Mouse (Mus musculus): ENCODE results near the gene Shtn1.

The Shtn1 gene

DNA sequence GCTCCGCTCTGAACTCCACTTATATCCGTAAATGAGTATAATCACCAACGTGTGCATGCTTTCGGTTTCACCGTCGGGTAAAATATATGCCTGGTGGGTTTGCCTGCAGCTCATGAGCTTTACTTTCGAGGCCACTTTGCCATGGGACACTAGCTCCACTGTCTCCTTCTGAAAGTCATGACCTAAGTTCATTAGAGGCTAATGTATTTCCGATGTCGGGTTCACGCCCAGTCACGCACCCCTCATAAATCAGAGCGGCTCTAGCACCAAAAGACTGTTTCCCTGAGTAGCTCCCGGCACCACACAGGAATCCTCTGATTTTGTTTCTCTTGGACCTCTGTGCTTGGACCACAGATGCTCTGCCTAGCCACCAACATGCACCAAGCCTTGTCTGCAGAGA, 105.1 kb downstream of the Shtn1 start:
- in situ Hi-C loops (cut with MboI, MseI): no loop called here

DNA sequence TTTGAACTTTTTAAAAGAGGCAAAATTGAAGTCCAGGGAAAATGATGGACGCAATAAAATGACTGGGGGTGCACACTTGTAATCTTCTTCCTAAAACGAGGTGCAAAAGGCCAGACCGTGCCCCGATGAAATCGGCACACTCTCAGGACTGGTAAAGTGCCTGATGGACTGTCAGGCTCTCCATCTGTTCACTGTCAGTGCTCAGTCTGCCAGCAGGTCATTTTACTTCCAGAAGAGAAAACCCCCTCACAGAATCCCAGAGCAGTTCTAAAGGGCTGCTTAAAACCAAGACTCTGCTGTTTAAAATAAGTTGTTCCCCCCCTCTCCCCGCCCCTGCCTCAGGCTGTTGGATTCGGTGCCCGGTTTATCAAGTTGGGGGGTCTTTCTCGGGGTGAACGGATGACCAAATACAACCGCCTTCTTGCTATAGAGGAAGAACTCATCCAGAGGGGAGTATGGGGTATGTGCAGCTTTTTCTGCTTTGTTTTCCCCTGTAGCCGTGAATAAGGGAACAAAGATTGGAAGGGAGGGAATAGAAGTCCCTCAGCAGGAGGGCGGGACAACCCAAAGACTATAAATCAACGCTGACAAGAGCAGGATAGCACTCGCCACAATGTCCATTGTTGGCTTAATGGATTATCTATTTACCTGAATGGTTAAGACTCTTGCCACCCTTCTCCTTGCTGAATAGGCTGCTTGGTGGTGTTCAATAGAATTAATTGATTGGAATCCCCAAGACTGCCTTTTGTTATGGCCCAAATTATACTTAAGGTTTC, 107.0 kb downstream of the Shtn1 start:
- in situ Hi-C loops (cut with MboI, MseI): no loop called here

DNA sequence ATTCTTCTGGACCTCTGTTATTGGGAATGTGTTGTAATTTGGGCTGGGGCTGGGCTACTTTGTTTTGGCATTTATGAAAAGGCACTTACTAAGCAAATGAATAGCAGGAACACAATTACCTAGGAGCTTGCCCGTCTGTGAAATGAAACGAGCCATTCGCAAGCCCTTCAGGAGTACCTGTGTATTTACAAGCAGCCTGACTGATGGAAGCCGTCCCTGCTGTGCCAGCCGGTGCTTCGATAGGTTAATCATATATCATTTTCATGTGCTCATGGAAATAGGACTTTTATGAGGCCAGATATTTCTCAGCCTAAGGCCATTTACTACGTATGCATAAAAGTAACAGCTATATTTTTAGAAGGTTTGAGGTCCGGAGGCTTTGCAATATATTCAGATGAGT, 112.9 kb downstream of the Shtn1 start:
- in situ Hi-C loops (cut with MboI, MseI): no loop called here

DNA sequence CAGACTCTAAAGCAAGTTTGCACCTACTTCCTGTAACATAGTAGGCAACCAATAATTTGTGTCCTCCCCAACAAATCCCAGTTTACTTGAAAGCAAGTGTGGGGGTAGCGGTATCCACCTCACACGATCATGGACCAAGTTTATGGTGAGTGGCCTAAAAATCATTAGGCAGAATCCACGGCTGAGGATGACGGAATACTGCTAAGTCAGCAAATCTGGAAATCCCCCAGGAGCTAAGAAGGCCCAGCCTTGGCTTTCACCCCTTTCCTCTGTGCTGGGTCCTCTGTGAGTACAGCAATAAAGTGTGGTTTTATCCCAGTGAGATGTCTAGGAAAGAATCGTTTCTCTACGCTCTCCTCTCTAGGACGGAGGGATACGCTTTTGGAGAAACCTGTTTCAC, 121.1 kb downstream of the Shtn1 start:
- in situ Hi-C loops (cut with MboI, MseI): no loop called here

DNA sequence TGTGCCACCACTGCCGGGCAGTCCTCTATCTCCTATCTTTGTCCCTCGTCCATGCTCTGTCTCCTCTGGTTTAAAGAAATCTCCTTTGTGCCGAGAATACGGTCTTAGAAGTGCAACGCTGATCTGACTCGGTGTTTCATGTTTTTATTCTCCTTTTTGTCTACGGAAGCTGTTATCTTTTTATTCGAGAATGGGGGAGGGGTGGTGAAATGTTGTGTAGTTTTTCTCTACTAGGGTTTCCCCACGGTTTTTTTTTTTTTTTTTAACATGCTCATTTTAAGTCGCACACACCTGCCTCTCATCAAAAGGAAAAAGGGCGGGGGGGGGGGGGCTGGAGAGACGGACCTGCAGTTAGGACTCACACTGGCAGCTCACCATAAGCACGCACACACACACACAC, 123.7 kb downstream of the Shtn1 start:
- in situ Hi-C loops (cut with MboI, MseI): no loop called here

DNA sequence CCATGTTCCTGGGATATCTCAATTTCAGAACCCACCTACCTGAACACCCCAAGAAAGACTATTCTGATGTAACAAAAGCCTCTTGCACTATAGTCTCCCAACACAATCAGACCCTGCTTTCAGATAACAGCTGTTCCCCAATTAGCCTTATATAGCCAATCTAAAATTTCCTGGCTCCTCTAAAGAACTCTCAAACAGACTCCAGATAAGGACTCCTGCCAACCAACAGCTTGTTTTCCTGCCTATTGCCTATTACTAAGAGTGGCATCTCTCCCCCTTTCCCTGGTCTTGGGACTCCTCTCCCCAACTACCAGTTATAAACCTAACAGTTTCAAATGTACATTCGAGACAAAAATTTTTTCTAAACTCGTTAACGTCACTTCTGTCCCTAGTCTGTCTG, 124.4 kb downstream of the Shtn1 start:
- in situ Hi-C loops (cut with MboI, MseI): no loop called here

DNA sequence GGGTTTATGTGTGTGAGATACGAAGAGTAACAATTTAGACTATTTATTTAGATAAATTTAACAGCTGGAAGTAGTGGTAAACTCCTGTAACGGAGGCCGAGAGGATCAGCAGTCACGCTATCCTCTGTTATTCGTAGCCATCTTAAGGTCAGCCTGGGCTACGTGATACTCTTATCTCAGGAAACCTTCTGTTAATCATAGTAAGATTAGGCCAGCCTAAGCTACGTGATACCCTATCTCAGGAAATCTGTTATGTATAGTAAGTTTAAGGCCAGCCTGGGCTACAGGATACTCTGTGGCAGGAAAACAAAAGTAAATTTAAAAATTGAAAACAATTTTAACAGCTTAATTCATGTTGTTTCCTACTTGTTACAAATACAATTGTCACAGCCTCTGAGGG, 129.9 kb downstream of the Shtn1 start:
- in situ Hi-C loops (cut with MboI, MseI): no loop called here

DNA sequence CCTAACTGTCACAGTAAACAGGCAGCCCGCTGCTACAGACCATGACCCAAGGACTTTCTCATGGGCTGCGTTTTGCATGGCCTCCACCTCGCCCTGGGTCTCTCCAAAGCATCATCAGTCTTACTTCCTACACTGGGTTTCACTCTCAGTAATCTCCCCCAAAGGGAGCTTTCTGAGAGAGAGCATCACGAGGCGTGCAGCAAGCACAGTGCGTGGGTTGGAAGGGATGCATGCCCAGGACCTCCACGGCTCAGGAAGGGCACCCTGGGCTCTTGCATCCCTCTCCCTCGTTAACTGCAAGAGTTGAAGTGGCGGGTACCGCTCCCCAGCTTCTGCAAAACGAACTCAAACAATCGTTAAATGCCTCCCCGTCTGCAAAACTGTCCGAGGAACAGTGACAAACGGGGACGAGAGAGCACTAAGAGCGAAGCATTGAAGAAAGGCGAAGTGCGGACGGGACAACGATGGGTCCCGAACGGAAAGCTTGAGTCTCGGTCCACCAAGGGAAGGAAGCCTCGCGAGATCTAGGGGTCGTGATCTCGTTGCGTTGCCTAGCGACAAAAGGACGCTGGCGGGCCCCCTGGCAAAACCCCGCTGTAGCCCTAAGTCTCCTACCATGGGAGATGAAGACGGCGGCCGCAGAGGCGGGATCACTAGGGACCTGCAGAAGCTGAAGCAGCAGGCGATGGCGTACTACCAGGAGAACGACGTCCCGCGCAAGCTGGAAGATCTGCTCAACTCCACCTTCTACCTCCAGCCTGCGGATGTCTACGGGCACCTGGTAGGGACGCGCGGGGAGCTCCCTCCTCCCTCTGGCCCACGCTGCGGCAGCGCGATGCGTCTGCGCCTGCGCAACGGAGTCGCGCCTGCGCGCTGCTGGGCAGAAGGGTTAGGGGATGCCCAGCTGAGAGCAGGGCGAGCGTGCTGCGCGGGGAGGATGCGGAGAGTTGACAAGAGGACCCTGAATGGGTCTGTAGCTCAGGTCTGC, 132.8 kb downstream of the Shtn1 start, which contains the start of the genes Eno4 and Hspa12a:
Eno4 (plus strand) TSS at position 585 of the 988 bp plus-strand sequence.
Hspa12a (minus strand) TSS at position 814 of the 988 bp plus-strand sequence.
- in situ Hi-C loops (cut with MboI, MseI): no loop called here

DNA sequence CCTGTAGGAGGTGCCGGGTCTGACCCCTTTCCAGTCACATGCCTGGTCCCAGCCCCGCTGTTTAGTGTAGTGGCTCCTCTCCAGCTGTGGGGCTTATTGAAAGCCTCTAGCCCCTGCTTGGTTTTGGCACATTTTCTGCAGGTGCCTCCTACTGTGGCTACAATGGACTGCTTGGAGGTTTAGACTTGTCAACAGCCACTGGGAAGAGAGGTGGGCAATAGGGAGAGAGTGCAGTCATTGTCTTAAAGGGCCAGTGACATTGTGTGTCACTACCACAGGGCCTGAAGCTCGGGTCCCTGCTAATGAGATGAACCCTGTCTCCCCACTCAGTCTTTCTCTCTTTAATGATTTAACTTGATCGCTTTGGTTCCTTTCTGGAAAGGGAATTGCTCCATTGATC, 142.8 kb downstream of the Shtn1 start:
- in situ Hi-C loops (cut with MboI, MseI): no loop called here

DNA sequence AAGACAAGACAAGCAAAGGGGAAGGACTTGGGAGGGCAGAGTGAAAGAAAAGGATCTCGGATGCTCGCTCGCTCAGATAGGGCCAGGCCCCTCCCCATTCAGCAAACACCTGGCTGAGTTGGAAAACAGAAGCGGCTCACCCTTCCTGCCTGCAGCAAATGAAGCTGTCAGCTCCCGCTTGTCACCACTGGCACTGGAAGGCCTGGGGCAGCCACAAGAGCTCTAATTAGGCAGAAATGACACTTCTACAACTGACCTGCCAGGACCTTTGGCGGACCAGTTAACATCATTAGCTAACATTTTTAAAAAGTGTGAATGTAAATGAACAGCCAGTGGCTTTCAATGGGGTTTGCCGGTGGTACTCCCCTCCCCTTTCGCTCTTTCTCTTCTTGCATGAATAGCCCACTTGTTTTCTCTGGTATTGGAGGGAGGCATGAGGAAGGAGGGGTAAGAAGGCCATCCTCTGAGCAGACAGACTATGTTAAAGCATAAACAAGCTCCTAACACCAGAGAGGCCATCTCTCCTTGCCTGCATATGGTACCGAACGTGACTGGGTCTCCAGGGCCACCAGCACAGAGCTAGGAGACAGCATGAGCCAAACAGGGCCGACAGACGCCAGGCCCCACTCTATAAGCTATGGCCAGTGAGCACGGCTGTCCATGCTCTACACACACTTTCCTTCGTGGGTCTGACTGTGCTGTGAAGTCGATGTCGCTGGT, 144.7 kb downstream of the Shtn1 start:
- in situ Hi-C loops (cut with MboI, MseI): no loop called here

All from T-helper 1 cell (primary cell).